Mouse (Mus musculus): ENCODE results near the gene Ckmt2.

The Ckmt2 gene

GRCm38 (mm10) chr13:91873734-91874329, 2.9 kb downstream of the Ckmt2 start:
- no peak for DNase-seq (ENCODE audit: low spot score in 2 of 2)

GRCm38 (mm10) chr13:91868577-91868976, 8.1 kb downstream of the Ckmt2 start:
- no peak for DNase-seq (ENCODE audit: low spot score in 2 of 2)

DNA sequence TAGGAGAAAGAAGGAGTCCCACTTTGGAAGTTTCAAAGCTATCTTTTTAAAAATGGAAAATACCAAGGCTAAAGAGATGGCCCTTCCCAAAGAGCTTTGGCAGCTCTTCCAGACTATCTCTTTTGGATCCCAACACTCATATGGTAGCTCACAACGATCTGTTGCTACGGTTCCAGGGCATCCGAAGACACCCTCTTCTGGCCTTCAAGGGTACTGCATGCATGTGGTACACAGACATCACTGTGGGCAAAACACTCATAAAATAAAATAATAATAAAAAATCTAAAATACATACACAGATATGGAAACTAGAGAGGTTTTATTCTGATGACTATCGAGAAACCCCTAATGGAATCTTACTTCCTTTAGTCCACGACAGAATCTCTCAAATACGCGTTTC, 17.9 kb downstream of the Ckmt2 start:
- no peak for DNase-seq (ENCODE audit: low spot score in 2 of 2)

GRCm38 (mm10) chr13:91857427-91857826, 19.3 kb downstream of the Ckmt2 start:
- no peak for DNase-seq (ENCODE audit: low spot score in 2 of 2)

- no peak for DNase-seq (ENCODE audit: low spot score in 2 of 2)
Measured at GRCm38 (mm10) chr13:91854412-91854811, 22.3 kb downstream of the Ckmt2 start.

DNA sequence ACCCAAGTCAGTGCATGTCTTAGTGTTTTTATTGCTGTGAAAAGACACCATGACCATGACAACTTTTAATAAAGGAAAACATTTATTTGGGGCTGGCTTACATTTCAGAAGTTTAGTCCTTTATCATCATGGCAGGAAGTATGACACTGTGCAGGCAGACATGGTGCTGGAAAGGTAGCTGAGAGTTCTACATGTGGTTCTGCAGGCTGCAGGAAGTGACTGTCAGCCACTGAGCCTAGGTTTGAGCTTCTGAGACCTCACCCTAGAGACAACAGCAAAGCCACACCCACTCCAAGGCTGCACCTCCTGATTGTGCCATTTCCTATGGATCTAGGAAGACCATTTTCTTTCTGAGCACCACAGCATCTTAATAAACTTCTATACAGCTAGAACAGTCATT, 48.8 kb downstream of the Ckmt2 start:
- no peak for DNase-seq (ENCODE audit: low spot score in 2 of 2)

- DNase-seq (ENCODE audit: low spot score in 2 of 2), result no peak
Measured at GRCm38 (mm10) chr13:91826066-91826465, 50.6 kb downstream of the Ckmt2 start.

DNA sequence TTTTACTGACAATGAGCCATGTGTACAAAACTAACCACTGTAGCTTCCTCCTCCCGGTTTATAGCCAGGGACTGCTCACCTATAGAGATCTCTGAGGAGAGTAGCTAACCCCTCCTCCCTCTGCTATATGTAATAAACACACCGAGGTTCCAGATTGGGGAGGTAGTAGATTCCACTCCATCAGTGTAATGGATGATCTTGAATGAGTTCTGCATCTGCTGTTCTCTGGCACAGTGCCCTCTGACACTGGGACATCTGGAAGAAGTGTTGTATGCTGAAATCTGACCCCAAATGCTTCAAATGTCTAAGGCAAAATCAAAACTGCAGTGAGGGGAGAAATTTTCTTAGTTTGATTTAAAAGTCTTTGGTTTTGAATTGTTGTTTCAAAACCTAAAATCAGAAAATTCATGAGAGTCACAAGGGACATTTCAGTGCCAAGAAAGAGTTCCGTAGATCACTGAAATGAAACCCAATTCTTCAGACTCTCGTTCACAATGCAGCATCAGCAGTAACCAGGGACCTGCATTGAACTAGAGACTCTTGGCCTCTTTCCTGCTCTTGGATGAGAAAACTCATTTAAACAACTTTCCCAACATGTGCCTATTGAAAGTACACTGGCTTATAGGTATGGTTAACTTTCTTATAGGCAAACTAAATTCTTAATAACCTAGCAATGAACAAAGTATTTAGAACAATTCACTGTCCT, 51.7 kb downstream of the Ckmt2 start:
- no peak for DNase-seq (ENCODE audit: low spot score in 2 of 2)

DNA sequence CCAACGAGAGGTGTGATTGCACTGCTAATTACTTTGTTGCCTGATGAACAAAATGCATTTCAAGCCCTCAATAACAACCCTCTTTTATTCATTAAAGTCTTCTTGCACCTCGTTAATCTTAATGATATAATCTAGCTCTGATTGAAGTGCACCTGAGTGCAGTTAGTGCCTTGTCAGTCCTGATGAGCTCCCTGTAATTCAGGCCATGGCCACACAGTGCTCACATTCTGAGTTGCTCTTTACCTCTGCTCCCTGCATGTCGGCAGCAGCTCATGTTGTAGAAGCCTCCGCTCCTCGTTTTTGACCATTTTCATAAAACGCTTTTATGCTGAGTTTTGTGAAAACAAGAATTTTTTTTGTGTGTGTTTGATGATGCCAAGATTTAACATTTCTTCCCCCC, 53.0 kb downstream of the Ckmt2 start:
- no peak for DNase-seq (ENCODE audit: low spot score in 2 of 2)

DNA sequence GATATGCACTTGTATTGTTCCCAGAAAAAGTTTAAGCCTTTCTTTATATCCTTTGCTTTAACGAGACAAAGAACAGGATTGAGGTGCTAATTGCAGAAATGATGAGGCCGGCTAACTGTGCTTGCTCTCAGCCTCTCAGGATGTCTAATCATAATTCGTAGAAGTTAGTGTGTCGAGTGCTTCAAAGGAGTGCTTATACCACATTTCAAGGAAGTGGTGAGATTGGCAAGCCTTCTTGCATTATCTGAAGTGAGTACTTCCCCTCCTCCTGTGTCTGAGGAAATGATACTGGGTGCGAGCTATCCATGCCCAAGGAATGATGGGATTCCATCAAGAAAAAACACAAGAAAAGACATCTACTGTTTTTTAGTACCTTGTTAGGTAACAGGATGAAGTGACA, 62.0 kb downstream of the Ckmt2 start:
- DNase-seq (ENCODE audit: low spot score in 2 of 2), result no peak

GRCm38 (mm10) chr13:91809476-91809875, 67.2 kb downstream of the Ckmt2 start:
- DNase-seq (ENCODE audit: low spot score in 2 of 2), result no peak

- DNase-seq (ENCODE audit: low spot score in 2 of 2), result no peak
Measured at GRCm38 (mm10) chr13:91807874-91808575, 68.7 kb downstream of the Ckmt2 start.

- DNase-seq (ENCODE audit: low spot score in 2 of 2), result peak; percentile 84 to 89
Measured at GRCm38 (mm10) chr13:91807155-91807839, 69.4 kb downstream of the Ckmt2 start, which contains the start of gene Zcchc9. Zcchc9 (minus strand) TSS chr13:91807705.
